Mouse (Mus musculus): Measurements from ENCODE around the gene Arl8b. TPM values are rescaled to one million over a fixed set of nuclear protein-coding genes. Genes with fewer than 3 reads are reported as not detected.

Arl8b gene
- polyA plus RNA-seq, 1 experiment from 2014 or later: 109 TPM

DNA sequence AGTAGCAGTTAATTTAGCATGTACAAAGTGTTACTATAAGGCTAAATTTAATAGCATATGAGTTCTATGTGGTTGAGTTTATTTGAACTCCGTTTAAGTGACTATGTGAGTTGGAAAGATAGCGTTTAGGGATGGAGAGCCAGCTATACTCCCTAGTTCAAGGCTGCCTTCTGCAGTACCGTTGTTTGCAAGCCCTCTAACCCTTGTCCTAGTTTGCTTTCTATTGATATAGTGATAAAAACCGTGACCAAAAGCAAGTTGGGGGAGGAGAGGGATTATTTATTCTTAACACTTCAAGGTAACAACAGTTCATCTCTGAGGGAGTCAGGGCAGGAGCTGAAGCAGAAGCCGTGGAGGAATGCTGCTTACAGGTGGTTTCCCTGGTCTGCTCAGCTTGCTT, 8.6 kb downstream of the Arl8b start:
- H3K4me2 ChIP-seq: no peak overlapping the region
- H3K4me1 ChIP-seq (replicated peaks): peaks cover 9% of the 10 kb centered on the region
- H3K9ac ChIP-seq: no peak overlapping the region
- no peaks in the 10 kb centered on the region for H3K9me3 ChIP-seq
- H3K27ac ChIP-seq (replicated peaks): no peak overlapping the region
- no peak overlapping the region for H3K4me3 ChIP-seq
- ATAC-seq (ENCODE audit: low FRiP score, low read depth): no peak
- H3K27me3 ChIP-seq: no peaks in the 10 kb centered on the region
- H3K36me3 ChIP-seq: no peaks in the 10 kb centered on the region
- 80% methylated on average over 5 of the region's 5 CpGs for WGBS

DNA sequence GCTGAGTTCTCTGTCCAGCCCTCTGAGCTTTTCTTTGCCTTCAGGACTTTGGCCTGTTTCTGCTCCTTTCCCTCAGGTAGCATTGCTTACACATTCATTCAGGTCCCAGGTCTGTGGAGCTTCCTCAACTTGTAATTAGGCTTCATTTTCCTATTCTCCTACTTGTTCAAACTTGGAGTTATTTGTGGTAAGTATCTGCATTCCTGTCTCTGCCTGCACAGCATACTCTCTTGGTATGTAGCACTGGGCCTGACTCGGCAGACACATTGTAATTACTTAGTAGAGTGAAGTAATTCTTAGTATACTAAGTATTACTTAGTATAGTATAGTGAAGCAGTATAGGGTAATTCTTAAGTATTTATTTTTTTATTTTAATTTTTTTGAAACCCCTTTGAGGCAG, 13.0 kb downstream of the Arl8b start:
- WGBS: 84% methylated on average over 1 of the region's 1 CpGs
- Histone ChIP-seq H3K27ac (replicated peaks) (no peak overlapping the region), H3K9ac (no peak overlapping the region), H3K4me2 (no peak overlapping the region), H3K4me3 (no peak overlapping the region), H3K36me3 (no peaks in the 10 kb centered on the region), H3K9me3 (no peaks in the 10 kb centered on the region), H3K4me1 (replicated peaks) (peaks cover 12% of the 10 kb centered on the region; the same call in 1 of the 2 replicates), H3K27me3 (no peaks in the 10 kb centered on the region)
- ATAC-seq (ENCODE audit: low FRiP score, low read depth): no peak

DNA sequence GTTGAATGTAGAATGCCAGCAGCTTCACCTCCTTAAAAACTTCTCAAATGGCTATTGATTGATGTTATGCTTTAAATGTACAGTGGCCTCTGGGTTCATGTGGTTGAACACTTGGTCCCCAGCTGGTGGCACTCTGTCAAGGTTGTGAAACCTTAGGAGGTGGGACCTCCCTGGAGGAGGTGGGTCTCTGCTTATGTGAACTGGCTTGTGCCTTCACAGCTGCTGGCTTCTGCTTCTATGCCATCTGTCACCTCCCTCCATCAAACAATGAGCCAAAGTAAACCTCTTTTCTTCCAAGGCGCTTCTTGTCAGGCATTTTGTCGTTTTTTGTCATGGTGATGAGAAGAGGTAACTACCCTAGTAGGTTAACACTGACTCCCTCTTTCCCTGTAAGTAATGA, 13.8 kb downstream of the Arl8b start:
- WGBS: 24% methylated on average over 2 of the region's 2 CpGs
- H3K4me2 ChIP-seq: no peak overlapping the region
- no peak overlapping the region for H3K4me3 ChIP-seq

DNA sequence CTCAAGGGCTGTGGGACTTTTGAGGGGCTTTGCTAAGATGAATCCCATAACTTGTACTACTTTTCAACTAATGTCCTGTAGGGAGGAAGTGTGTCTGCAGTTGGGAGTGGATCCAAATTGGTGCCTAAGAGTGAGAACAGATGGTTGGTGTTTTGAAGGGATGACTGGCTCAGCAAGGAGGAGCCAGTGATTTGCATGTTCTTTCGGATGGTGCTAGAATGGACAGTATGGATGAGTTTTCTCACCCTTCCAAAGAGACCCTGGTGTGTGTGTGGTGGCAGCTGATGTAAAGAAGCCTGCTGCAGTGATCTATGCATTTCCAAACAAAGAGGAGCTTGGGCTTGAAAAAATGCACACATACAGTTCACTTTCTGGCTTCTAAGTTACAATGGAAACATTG, 22.3 kb downstream of the Arl8b start:
- no peaks in the 10 kb centered on the region for H3K36me3 ChIP-seq
- ATAC-seq (ENCODE audit: low FRiP score, low read depth): 0 out of 2 replicates have a peak, but pooled peaks have one; percentile 35
- H3K9me3 ChIP-seq: no peaks in the 10 kb centered on the region
- WGBS: 7% methylated on average over 1 of the region's 1 CpGs
- H3K4me1 ChIP-seq (replicated peaks): peaks cover 16% of the 10 kb centered on the region
- no peak overlapping the region for H3K9ac ChIP-seq
- H3K27me3 ChIP-seq: no peaks in the 10 kb centered on the region
- H3K4me2 ChIP-seq: no peak overlapping the region
- H3K27ac ChIP-seq (replicated peaks): no peak overlapping the region
- no peak overlapping the region for H3K4me3 ChIP-seq

More for the DNA sequence above, 13.8 kb downstream of the Arl8b start:
- no peak overlapping the region for H3K9ac ChIP-seq
- H3K9me3 ChIP-seq: no peaks in the 10 kb centered on the region
- peaks cover 12% of the 10 kb centered on the region; the same call in 1 of the 2 replicates for H3K4me1 ChIP-seq (replicated peaks)
- no peak for ATAC-seq (ENCODE audit: low FRiP score, low read depth)
- H3K27me3 ChIP-seq: no peaks in the 10 kb centered on the region
- no peaks in the 10 kb centered on the region for H3K36me3 ChIP-seq
- H3K27ac ChIP-seq (replicated peaks): no peak overlapping the region

DNA sequence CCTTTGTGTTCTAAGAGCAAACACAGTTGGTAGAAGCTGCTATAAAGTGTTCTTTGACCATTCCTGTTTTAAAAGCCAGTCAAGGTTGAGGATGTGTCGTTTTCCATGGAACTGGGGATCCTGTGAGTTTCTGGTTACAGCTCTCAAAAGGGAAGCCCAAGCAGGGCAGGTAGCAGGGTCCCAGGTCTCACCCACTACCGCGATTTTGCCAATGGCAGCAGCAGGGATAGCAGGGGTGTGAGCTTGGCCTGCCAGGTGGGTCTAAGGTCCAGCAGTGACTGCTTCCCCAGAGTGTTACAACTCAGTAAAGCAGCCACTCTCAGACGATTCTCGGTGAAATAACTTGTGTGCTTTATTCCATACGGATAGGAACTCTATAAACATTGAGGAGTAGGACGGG, 23.0 kb downstream of the Arl8b start:
- peaks cover 16% of the 10 kb centered on the region for H3K4me1 ChIP-seq (replicated peaks)
- WGBS: 86% methylated on average over 7 of the region's 7 CpGs
- H3K4me2 ChIP-seq: no peak overlapping the region
- no peaks in the 10 kb centered on the region for H3K9me3 ChIP-seq
- no peak overlapping the region for H3K4me3 ChIP-seq
- no peaks in the 10 kb centered on the region for H3K27me3 ChIP-seq
- no peak overlapping the region for H3K9ac ChIP-seq
- H3K36me3 ChIP-seq: no peaks in the 10 kb centered on the region
- no peak for ATAC-seq (ENCODE audit: low FRiP score, low read depth)
- H3K27ac ChIP-seq (replicated peaks): no peak overlapping the region

DNA sequence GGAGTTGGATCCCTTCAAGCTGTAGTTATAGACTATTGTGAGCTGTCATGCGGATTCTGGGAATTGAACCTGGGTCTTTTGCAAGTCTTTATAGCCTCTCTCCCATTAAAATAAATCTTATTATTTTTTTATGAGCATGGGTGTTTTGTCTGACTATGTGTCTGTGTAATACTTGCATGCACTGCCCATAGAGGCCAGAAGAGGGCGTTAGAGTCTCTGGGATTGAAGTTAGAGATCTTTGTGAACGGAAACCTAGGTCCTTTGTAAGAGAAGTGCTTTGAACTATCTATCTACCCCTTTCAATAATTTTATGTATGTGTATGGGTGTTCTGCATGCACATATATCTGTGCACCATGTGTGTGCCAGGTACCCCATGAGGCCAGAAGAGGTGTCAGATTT, 24.5 kb downstream of the Arl8b start:
- no peak overlapping the region for H3K9ac ChIP-seq
- no peaks in the 10 kb centered on the region for H3K9me3 ChIP-seq
- H3K36me3 ChIP-seq: no peaks in the 10 kb centered on the region
- H3K27ac ChIP-seq (replicated peaks): no peak overlapping the region
- no peak overlapping the region for H3K4me2 ChIP-seq
- no peaks in the 10 kb centered on the region for H3K27me3 ChIP-seq
- 75% methylated on average over 3 of the region's 3 CpGs for WGBS
- H3K4me1 ChIP-seq (replicated peaks): peaks cover 14% of the 10 kb centered on the region
- no peak overlapping the region for H3K4me3 ChIP-seq
- no peak for ATAC-seq (ENCODE audit: low FRiP score, low read depth)

DNA sequence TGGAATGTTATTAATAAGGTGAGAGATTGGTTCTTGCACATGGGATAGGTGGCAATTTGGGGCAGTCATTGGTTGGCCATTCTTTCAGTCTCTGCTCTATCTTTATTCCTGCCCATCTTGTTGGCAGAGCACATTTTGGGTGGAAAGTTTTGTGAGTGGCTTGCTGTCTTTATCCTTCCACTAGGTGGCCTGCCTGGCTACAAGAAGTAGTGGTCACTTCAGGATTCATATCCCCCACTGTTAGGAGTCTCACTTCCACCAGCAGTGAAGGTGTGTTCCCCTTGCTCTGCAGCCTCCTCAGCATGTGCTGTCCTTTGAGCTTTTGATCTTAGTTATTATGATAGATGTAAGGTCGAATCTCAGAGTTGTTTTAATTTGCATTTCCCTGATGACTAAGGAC, 25.9 kb downstream of the Arl8b start:
- WGBS: 81% methylated on average over 1 of the region's 1 CpGs
- H3K36me3 ChIP-seq: no peaks in the 10 kb centered on the region
- H3K9me3 ChIP-seq: no peaks in the 10 kb centered on the region
- no peak overlapping the region for H3K4me3 ChIP-seq
- no peaks in the 10 kb centered on the region for H3K27me3 ChIP-seq
- ATAC-seq (ENCODE audit: low FRiP score, low read depth): no peak
- no peak overlapping the region for H3K27ac ChIP-seq (replicated peaks)
- H3K4me1 ChIP-seq (replicated peaks): peaks cover 12% of the 10 kb centered on the region
- no peak overlapping the region for H3K4me2 ChIP-seq
- H3K9ac ChIP-seq: no peak overlapping the region

DNA sequence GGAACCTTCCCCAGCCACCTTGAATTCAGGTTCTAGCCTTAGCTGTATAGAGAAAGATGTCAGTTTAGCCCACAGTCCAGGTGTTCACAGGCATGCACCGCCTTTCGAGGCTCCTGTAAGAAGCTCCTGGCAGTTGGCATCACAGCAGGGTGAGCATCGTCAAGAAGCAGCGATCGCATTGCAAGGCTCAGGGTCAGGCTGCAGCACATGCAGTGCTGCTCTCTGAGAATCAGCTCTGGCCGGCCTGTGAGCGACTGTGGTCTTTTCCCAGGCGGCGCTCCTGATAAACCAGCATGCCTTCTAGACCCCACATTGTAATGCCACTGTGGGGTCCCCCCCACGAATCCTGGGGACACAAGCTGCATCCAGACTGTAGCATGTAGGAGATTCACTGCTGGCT, 27.3 kb downstream of the Arl8b start:
- Histone ChIP-seq H3K9ac (no peak overlapping the region), H3K4me2 (no peak overlapping the region), H3K27me3 (no peaks in the 10 kb centered on the region), H3K27ac (replicated peaks) (no peak overlapping the region), H3K4me3 (no peak overlapping the region), H3K4me1 (replicated peaks) (peaks cover 2% of the 10 kb centered on the region), H3K36me3 (peaks cover 5% of the 10 kb centered on the region; the same call in 1 of the 2 replicates), H3K9me3 (no peaks in the 10 kb centered on the region)
- ATAC-seq (ENCODE audit: low FRiP score, low read depth): no peak
- 66% methylated on average over 10 of the region's 10 CpGs for WGBS

- 82% methylated on average over 2 of the region's 2 CpGs for WGBS
- no peak overlapping the region for H3K27ac ChIP-seq (replicated peaks)
- no peak overlapping the region for H3K4me3 ChIP-seq
- H3K27me3 ChIP-seq: no peaks in the 10 kb centered on the region
- H3K4me1 ChIP-seq (replicated peaks): no peaks in the 10 kb centered on the region
- no peak overlapping the region for H3K9ac ChIP-seq
- ATAC-seq (ENCODE audit: low FRiP score, low read depth): no peak
- H3K4me2 ChIP-seq: no peak overlapping the region
- peaks cover 8% of the 10 kb centered on the region; the same call in 1 of the 2 replicates for H3K36me3 ChIP-seq
- no peaks in the 10 kb centered on the region for H3K9me3 ChIP-seq
Observed at GRCm38 (mm10) chr6:108812134-108812533, 29.2 kb downstream of the Arl8b start.

DNA sequence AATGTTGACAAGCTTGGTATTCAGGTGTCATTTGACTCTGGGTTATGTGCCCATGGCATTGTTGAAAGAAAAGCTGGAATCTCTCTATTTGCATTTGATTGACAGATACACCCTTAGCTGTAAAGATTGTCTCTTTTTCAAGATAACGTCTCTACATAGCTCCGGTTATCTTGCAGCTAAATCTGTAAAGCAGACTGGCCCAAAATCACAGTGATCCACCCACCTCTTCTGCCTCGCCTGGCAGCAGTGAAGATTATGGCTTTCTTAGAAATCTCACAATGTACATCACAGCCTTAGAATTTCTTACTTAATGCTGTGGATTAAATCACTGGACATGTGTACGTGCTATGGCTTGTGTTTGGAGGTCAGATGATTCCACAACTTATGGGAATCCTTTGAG, 34.6 kb downstream of the Arl8b start:
- no peak overlapping the region for H3K27ac ChIP-seq (replicated peaks)
- peaks cover 43% of the 10 kb centered on the region for H3K36me3 ChIP-seq
- H3K4me3 ChIP-seq: no peak overlapping the region
- WGBS: 73% methylated on average over 4 of the region's 4 CpGs
- H3K4me2 ChIP-seq: no peak overlapping the region
- ATAC-seq (ENCODE audit: low FRiP score, low read depth): no peak
- H3K9ac ChIP-seq: no peak overlapping the region
- H3K9me3 ChIP-seq: no peaks in the 10 kb centered on the region
- H3K27me3 ChIP-seq: no peaks in the 10 kb centered on the region
- no peaks in the 10 kb centered on the region for H3K4me1 ChIP-seq (replicated peaks)

DNA sequence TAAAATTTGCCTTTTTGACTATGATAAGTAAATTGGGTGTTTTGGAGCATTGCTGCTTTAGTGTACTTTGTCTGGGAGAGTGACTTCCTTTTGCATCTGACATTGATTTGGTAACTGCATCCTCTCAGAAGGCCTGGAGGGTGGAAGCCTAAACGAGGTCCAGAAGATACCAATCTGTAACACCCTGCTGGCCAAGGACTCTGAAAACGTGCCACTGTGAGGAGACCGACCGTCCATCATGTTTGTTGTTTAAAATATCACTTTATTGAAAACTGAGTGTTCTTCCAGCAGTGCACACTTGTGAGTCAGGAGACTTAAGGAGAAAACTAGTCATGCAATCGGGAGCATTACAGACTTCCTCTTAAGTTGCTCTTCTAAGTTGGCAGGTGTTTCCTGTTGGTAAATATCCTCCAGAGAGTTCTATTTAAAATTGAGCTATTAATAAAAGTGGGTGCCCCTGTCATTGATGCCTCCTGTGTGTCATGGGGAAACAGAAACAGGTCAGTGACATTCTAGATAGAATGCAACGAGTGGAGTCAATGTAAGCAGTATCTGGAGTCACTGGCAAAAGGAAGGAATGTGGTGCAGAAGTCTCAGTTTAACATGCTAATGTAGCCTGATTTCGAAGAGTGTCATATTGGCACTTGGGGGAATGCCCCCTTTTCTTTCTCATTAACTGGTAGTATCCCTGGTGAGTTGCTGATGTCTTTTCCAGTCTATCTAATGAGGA, 42.1 kb downstream of the Arl8b start:
- Histone ChIP-seq H3K4me1 (replicated peaks) (peaks cover 16% of the 10 kb centered on the region), H3K27me3 (no peaks in the 10 kb centered on the region), H3K4me3 (no peak overlapping the region), H3K27ac (replicated peaks) (no peak overlapping the region), H3K9me3 (no peaks in the 10 kb centered on the region), H3K36me3 (peaks cover 23% of the 10 kb centered on the region; the same call in 1 of the 2 replicates), H3K9ac (no peak overlapping the region), H3K4me2 (no peak overlapping the region)
- ATAC-seq (ENCODE audit: low FRiP score, low read depth): no peak
- 82% methylated on average over 7 of the region's 7 CpGs for WGBS

DNA sequence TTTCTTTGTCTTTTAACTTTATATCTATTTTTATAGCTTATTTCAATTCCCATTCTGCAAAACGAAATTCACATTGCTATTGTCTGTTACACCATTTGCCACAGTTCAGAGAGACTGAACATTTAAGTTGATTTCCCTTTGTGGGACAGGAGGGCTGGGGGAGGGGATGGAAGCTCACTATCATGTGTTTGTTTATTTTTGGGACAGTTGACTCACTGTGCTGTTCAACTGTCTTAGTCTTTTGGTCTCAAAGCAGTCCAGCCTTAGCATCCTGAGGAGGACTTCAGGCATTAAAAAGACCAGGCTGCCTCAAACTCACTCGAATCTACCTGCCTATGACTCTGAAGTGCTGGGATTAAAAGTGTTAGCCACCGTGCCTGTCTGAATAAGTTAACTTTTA, 43.2 kb downstream of the Arl8b start:
- Histone ChIP-seq H3K27ac (replicated peaks) (no peak overlapping the region), H3K4me1 (replicated peaks) (peaks cover 18% of the 10 kb centered on the region), H3K36me3 (peaks cover 22% of the 10 kb centered on the region; the same call in 1 of the 2 replicates), H3K9me3 (no peaks in the 10 kb centered on the region), H3K27me3 (no peaks in the 10 kb centered on the region), H3K9ac (no peak overlapping the region), H3K4me2 (no peak overlapping the region), H3K4me3 (no peak overlapping the region)
- 77% methylated on average over 3 of the region's 3 CpGs for WGBS
- ATAC-seq (ENCODE audit: low FRiP score, low read depth): no peak
